Mouse (Mus musculus): ENCODE measurements around the gene Ifitm6. TPM values are rescaled to one million over a fixed set of nuclear protein-coding genes. Genes with fewer than 3 reads are reported as not detected.
A peak's percentile ranks its signal among the peaks of the same experiment; 100 is the strongest.

Ifitm6 gene
- total and polyA plus RNA-seq, 3 experiments = not detected

GRCm38 (mm10) chr7:140990622-140991021 lies 27.1 kb downstream of the Ifitm6 start:
- H3K27ac ChIP-seq (ENCODE audit: insufficient read depth, low read depth) = no peak overlapping the region
- no peak overlapping the region for H3K4me2 ChIP-seq (ENCODE audit: insufficient read depth, low read depth, poor library complexity, severe bottlenecking)
- no peak for DNase-seq (ENCODE audit: extremely low read depth)
- in situ Hi-C loops (cut with MboI; ENCODE audit: low pct_ligation_motif_present, low pct_unique_long_range_greater_than_20kb, low sequenced_read_pairs) = loop anchor here (25.0 kb wide), 1 partner anchor 372 kb away; no protein-coding TSS in a partner anchor
- no peak overlapping the region for H3K9ac ChIP-seq (ENCODE audit: insufficient read depth, low read depth)
- peaks cover 29 to 44% of the 10 kb centered on the region in 2 experiments for H3K4me1 ChIP-seq (ENCODE audit: control insufficient read depth in 1 of 2, insufficient read depth in 2 of 2)
- H3K36me3 ChIP-seq (replicated peaks in 1 of 2; ENCODE audit: control insufficient read depth in 1 of 2, insufficient read depth in 1 of 2, low read length in 1 of 2) = no peaks in the 10 kb centered on the region
- no peaks in the 10 kb centered on the region for H3K79me2 ChIP-seq (replicated peaks; ENCODE audit: control insufficient read depth, extremely low read depth, insufficient read depth, poor library complexity, severe bottlenecking)
- TF ChIP-seq EP300 (IDR thresholded peaks at IDR 0.05; ENCODE audit: low read length) (peak; percentile 14; the same call in 1 of the 2 replicates), USF2 (conservative IDR thresholded peaks at IDR 0.05; ENCODE audit: low read depth, low read length) (no peak), ZC3H11A (IDR thresholded peaks at IDR 0.05; ENCODE audit: low read depth, low read length) (no peak), USF1 (IDR thresholded peaks at IDR 0.05; ENCODE audit: low read depth, low read length) (no peak), ETS1 (conservative IDR thresholded peaks at IDR 0.05; ENCODE audit: low read depth, low read length) (no peak), TCF12 (IDR thresholded peaks at IDR 0.05; ENCODE audit: low read depth, low read length) (no peak), CHD2 (IDR thresholded peaks at IDR 0.05; ENCODE audit: low read length) (0 out of 2 replicates have a peak, but pooled peaks have one; percentile 8), KAT2A (IDR thresholded peaks at IDR 0.05; ENCODE audit: insufficient replicate concordance, low read length) (no peak), RCOR1 (conservative IDR thresholded peaks at IDR 0.05; ENCODE audit: low read depth, low read length) (0 out of 2 replicates have a peak, but pooled peaks have one; percentile 9)
- H3K27me3 ChIP-seq (replicated peaks) = no peaks in the 10 kb centered on the region
- peaks cover 6% of the 10 kb centered on the region for H3K9me3 ChIP-seq (replicated peaks; ENCODE audit: low read length)
- no peak overlapping the region for H3K4me3 ChIP-seq (replicated peaks in 1 of 3; ENCODE audit: low read depth in 2 of 3, low read length in 2 of 3, poor library complexity in 1 of 3)
- dilution Hi-C loops (cut with MboI; ENCODE audit: extremely low pct_ligation_motif_present, extremely low pct_unique_long_range_greater_than_20kb, low sequenced_read_pairs) = no loop called here

DNA sequence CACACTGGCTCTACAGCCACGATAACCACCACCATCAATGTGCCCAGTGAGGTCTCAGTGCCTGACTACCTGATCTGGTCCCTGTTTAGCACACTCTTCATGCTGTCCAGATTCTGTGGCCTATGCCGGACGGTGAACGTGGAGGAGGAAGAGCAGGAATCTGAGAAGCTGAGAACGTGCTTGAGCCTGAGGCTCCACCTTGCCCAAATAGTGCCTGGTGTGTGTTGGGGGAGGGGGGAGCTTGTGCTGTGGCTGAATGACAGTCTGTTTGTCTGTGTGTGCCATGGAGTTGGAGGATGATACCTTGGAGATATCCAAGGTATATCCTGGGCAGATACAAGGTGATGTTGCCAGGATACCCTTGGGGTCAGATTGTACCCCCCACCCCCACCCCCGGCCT lies 27.5 kb downstream of the Ifitm6 start:
- dilution Hi-C loops (cut with MboI; ENCODE audit: extremely low pct_ligation_motif_present, extremely low pct_unique_long_range_greater_than_20kb, low sequenced_read_pairs) (no loop called here), in situ Hi-C loops (cut with MboI; ENCODE audit: low pct_ligation_motif_present, low pct_unique_long_range_greater_than_20kb, low sequenced_read_pairs) (loop anchor here (25.0 kb wide), 1 partner anchor 372 kb away; no protein-coding TSS in a partner anchor)
- TF ChIP-seq RAD21 (IDR thresholded peaks at IDR 0.05; ENCODE audit: low read depth, low read length) = no peak
- no peak for TF ChIP-seq TBP (conservative IDR thresholded peaks at IDR 0.05; ENCODE audit: low read depth, low read length)
- no peak for TF ChIP-seq PAX5 (IDR thresholded peaks at IDR 0.05; ENCODE audit: low read length)
- peak; percentile 46; the same call in 1 of the 2 replicates for TF ChIP-seq CHD2 (IDR thresholded peaks at IDR 0.05; ENCODE audit: low read length)
- no peak for DNase-seq (ENCODE audit: extremely low read depth)
- Histone ChIP-seq H3K4me2 (ENCODE audit: insufficient read depth, low read depth, poor library complexity, severe bottlenecking) (no peak overlapping the region), H3K4me3 (replicated peaks in 1 of 3; ENCODE audit: low read depth in 2 of 3, low read length in 2 of 3, poor library complexity in 1 of 3) (no peak overlapping the region), H3K9me3 (replicated peaks; ENCODE audit: low read length) (peaks cover 7% of the 10 kb centered on the region), H3K4me1 (ENCODE audit: control insufficient read depth in 1 of 2, insufficient read depth in 2 of 2) (peaks cover 29 to 44% of the 10 kb centered on the region in 2 experiments), H3K79me2 (replicated peaks; ENCODE audit: control insufficient read depth, extremely low read depth, insufficient read depth, poor library complexity, severe bottlenecking) (no peaks in the 10 kb centered on the region), H3K27me3 (replicated peaks) (no peaks in the 10 kb centered on the region), H3K27ac (ENCODE audit: insufficient read depth, low read depth) (no peak overlapping the region), H3K9ac (ENCODE audit: insufficient read depth, low read depth) (no peak overlapping the region), H3K36me3 (replicated peaks in 1 of 2; ENCODE audit: control insufficient read depth in 1 of 2, insufficient read depth in 1 of 2, low read length in 1 of 2) (no peaks in the 10 kb centered on the region)

DNA sequence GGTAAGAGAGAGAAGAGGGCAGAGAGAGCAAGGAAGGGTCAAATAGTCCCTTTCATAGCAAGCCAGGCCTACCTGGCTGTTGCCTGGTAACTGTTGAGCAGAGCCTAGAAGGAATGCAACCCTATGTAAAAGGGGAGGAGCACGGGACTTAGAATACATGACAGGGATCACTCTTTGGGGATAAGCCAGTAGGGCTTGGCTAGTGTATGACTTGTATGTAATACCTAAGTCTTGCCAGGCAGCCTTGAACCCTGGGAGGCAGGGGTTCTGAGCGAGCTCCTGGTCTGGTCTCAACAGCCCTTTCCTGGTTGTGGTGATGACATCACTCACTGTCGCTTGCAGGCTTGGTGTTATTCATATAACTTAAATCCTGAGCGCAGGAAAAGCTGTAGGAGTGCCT lies 28.7 kb downstream of the Ifitm6 start:
- Histone ChIP-seq H3K9ac (ENCODE audit: insufficient read depth, low read depth) (no peak overlapping the region), H3K4me3 (replicated peaks in 1 of 3; ENCODE audit: low read depth in 2 of 3, low read length in 2 of 3, poor library complexity in 1 of 3) (no peak overlapping the region), H3K79me2 (replicated peaks; ENCODE audit: control insufficient read depth, extremely low read depth, insufficient read depth, poor library complexity, severe bottlenecking) (no peaks in the 10 kb centered on the region), H3K4me1 (ENCODE audit: control insufficient read depth in 1 of 2, insufficient read depth in 2 of 2) (peaks cover 29 to 44% of the 10 kb centered on the region in 2 experiments), H3K27me3 (replicated peaks) (no peaks in the 10 kb centered on the region), H3K36me3 (replicated peaks in 1 of 2; ENCODE audit: control insufficient read depth in 1 of 2, insufficient read depth in 1 of 2, low read length in 1 of 2) (no peaks in the 10 kb centered on the region), H3K9me3 (replicated peaks; ENCODE audit: low read length) (peaks cover 7% of the 10 kb centered on the region), H3K27ac (ENCODE audit: insufficient read depth, low read depth) (peak overlapping the region; percentile 21; the same call in 1 of the 2 replicates), H3K4me2 (ENCODE audit: insufficient read depth, low read depth, poor library complexity, severe bottlenecking) (no peak overlapping the region)
- DNase-seq (ENCODE audit: extremely low read depth) = no peak
- dilution Hi-C loops (cut with MboI; ENCODE audit: extremely low pct_ligation_motif_present, extremely low pct_unique_long_range_greater_than_20kb, low sequenced_read_pairs) (no loop called here), in situ Hi-C loops (cut with MboI; ENCODE audit: low pct_ligation_motif_present, low pct_unique_long_range_greater_than_20kb, low sequenced_read_pairs) (loop anchor here (25.0 kb wide), 1 partner anchor 373 kb away; no protein-coding TSS in a partner anchor)
- no peak for TF ChIP-seq SIN3A (IDR thresholded peaks at IDR 0.05; ENCODE audit: low read length)
- no peak for TF ChIP-seq RAD21 (IDR thresholded peaks at IDR 0.05; ENCODE audit: low read depth, low read length)
- TF ChIP-seq CTCF (conservative IDR thresholded peaks at IDR 0.05 in 1 of 2, IDR thresholded peaks at IDR 0.05 in 1 of 2; ENCODE audit: low read depth in 2 of 2, low read length in 2 of 2) = no peak
- no peak for TF ChIP-seq MEF2A (IDR thresholded peaks at IDR 0.05; ENCODE audit: borderline replicate concordance, low read depth, low read length)
- TF ChIP-seq ELF1 (IDR thresholded peaks at IDR 0.05; ENCODE audit: low read depth, low read length) = no peak
- TF ChIP-seq MYC (IDR thresholded peaks at IDR 0.05; ENCODE audit: low read depth, low read length) = no peak
- TF ChIP-seq MAZ (IDR thresholded peaks at IDR 0.05; ENCODE audit: low read depth, low read length) = no peak
- TF ChIP-seq RCOR1 (conservative IDR thresholded peaks at IDR 0.05; ENCODE audit: low read depth, low read length) = no peak
- TF ChIP-seq ZC3H11A (IDR thresholded peaks at IDR 0.05; ENCODE audit: low read depth, low read length) = no peak
- no peak for TF ChIP-seq BHLHE40 (IDR thresholded peaks at IDR 0.05; ENCODE audit: low read depth, low read length)
- TF ChIP-seq ETS1 (conservative IDR thresholded peaks at IDR 0.05; ENCODE audit: low read depth, low read length) = no peak
- TF ChIP-seq NRF1 (IDR thresholded peaks at IDR 0.05; ENCODE audit: low read depth, low read length) = no peak
- no peak for TF ChIP-seq USF1 (IDR thresholded peaks at IDR 0.05; ENCODE audit: low read depth, low read length)
- TF ChIP-seq TBP (conservative IDR thresholded peaks at IDR 0.05; ENCODE audit: low read depth, low read length) = no peak
- TF ChIP-seq E2F4 (IDR thresholded peaks at IDR 0.05; ENCODE audit: insufficient replicate concordance, low read depth, low read length) = no peak
- TF ChIP-seq TCF12 (IDR thresholded peaks at IDR 0.05; ENCODE audit: low read depth, low read length) = no peak
- TF ChIP-seq CHD2 (IDR thresholded peaks at IDR 0.05; ENCODE audit: low read length) = no peak
- TF ChIP-seq POLR2AphosphoS2 (IDR thresholded peaks at IDR 0.05; ENCODE audit: low read depth, low read length) = no peak
- TF ChIP-seq IRF4 (IDR thresholded peaks at IDR 0.05; ENCODE audit: low read depth, low read length) = no peak
- TF ChIP-seq HCFC1 (IDR thresholded peaks at IDR 0.05; ENCODE audit: low read depth, low read length) = no peak
